Mouse (Mus musculus): ENCODE results near the gene Zfp365.

GRCm38 (mm10) chr10:67928584-67928983 lies 16.1 kb upstream of the Zfp365 start:
- TF ChIP-seq CTCF (IDR thresholded peaks at IDR 0.05; ENCODE audit: low read depth, low read length) (no peak), POLR2A (IDR thresholded peaks at IDR 0.05; ENCODE audit: insufficient read depth, low read length) (no peak)

Measured in ES-Bruce4 (cell line).